Mouse (Mus musculus): ENCODE measurements around the gene Gif.

GRCm38 (mm10) chr19:11730278-11730677, 17.1 kb upstream of the Gif start:
- TF ChIP-seq GATA1 (IDR thresholded peaks at IDR 0.05; ENCODE audit: low read length) = no peak
- TF ChIP-seq TAL1 (IDR thresholded peaks at IDR 0.05; ENCODE audit: low read length) = no peak
